Mouse (Mus musculus): ENCODE data around the gene Gapdhs. TPM values are rescaled to one million over a fixed set of nuclear protein-coding genes. Genes with fewer than 3 reads are reported as not detected.

The Gapdhs gene
- polyA plus RNA-seq, 1 experiment from 2014 or later = 0.30 TPM

GRCm38 (mm10) chr7:30782658-30783057 lies 39.2 kb upstream of the Gapdhs start:
- H3K27ac ChIP-seq (replicated peaks) = no peak overlapping the region
- no peak overlapping the region for H3K9ac ChIP-seq (ENCODE audit: low read length)
- WGBS = 63% methylated on average over 3 of the region's 3 CpGs
- no peak overlapping the region for H3K4me2 ChIP-seq (replicated peaks; ENCODE audit: low read depth)
- no peak for ATAC-seq (ENCODE audit: low FRiP score, low TSS enrichment)
- no peak overlapping the region for H3K4me3 ChIP-seq (ENCODE audit: low read depth, low read length)
- H3K36me3 ChIP-seq (ENCODE audit: control insufficient read depth, insufficient read depth, low read length) = no peaks in the 10 kb centered on the region
- H3K27me3 ChIP-seq (ENCODE audit: control insufficient read depth, insufficient read depth, low read length) = no peaks in the 10 kb centered on the region
- H3K4me1 ChIP-seq (replicated peaks; ENCODE audit: control insufficient read depth, insufficient read depth) = no peaks in the 10 kb centered on the region
- TF ChIP-seq CTCF (IDR thresholded peaks at IDR 0.05; ENCODE audit: low read depth) (no peak), EP300 (optimal IDR thresholded peaks at IDR 0.05) (no peak)
- DNase-seq (ENCODE audit: low spot score) = no peak
- no peaks in the 10 kb centered on the region for H3K9me3 ChIP-seq (ENCODE audit: control insufficient read depth, low read length)

- Histone ChIP-seq H3K36me3 (ENCODE audit: control insufficient read depth, insufficient read depth, low read length) (no peaks in the 10 kb centered on the region), H3K4me2 (replicated peaks; ENCODE audit: low read depth) (no peak overlapping the region), H3K27me3 (ENCODE audit: control insufficient read depth, insufficient read depth, low read length) (no peaks in the 10 kb centered on the region), H3K4me3 (ENCODE audit: low read depth, low read length) (no peak overlapping the region), H3K9me3 (ENCODE audit: control insufficient read depth, low read length) (no peaks in the 10 kb centered on the region), H3K9ac (ENCODE audit: low read length) (no peak overlapping the region), H3K4me1 (replicated peaks; ENCODE audit: control insufficient read depth, insufficient read depth) (no peaks in the 10 kb centered on the region), H3K27ac (replicated peaks) (no peak overlapping the region)
- no peak for DNase-seq (ENCODE audit: low spot score)
- no peak for ATAC-seq (ENCODE audit: low FRiP score, low TSS enrichment)
- no peak for TF ChIP-seq EP300 (optimal IDR thresholded peaks at IDR 0.05)
- TF ChIP-seq CTCF (IDR thresholded peaks at IDR 0.05; ENCODE audit: low read depth) = peak; percentile 70
- 66% methylated on average over 4 of the region's 4 CpGs for WGBS
Observed at GRCm38 (mm10) chr7:30781792-30782191, 38.3 kb upstream of the Gapdhs start.

GRCm38 (mm10) chr7:30777911-30778310 lies 34.4 kb upstream of the Gapdhs start:
- ATAC-seq (ENCODE audit: low FRiP score, low TSS enrichment) = no peak
- TF ChIP-seq EP300 (optimal IDR thresholded peaks at IDR 0.05) (no peak), CTCF (IDR thresholded peaks at IDR 0.05; ENCODE audit: low read depth) (no peak)
- Histone ChIP-seq H3K4me3 (ENCODE audit: low read depth, low read length) (no peak overlapping the region), H3K36me3 (ENCODE audit: control insufficient read depth, insufficient read depth, low read length) (no peaks in the 10 kb centered on the region), H3K9me3 (ENCODE audit: control insufficient read depth, low read length) (no peaks in the 10 kb centered on the region), H3K27ac (replicated peaks) (no peak overlapping the region), H3K27me3 (ENCODE audit: control insufficient read depth, insufficient read depth, low read length) (no peaks in the 10 kb centered on the region), H3K9ac (ENCODE audit: low read length) (no peak overlapping the region), H3K4me1 (replicated peaks; ENCODE audit: control insufficient read depth, insufficient read depth) (no peaks in the 10 kb centered on the region), H3K4me2 (replicated peaks; ENCODE audit: low read depth) (no peak overlapping the region)
- 86% methylated on average over 1 of the region's 1 CpGs for WGBS
- no peak for DNase-seq (ENCODE audit: low spot score)

- WGBS = 60% methylated on average over 7 of the region's 7 CpGs
- Histone ChIP-seq H3K9me3 (ENCODE audit: control insufficient read depth, low read length) (no peaks in the 10 kb centered on the region), H3K27ac (replicated peaks) (no peak overlapping the region), H3K36me3 (ENCODE audit: control insufficient read depth, insufficient read depth, low read length) (no peaks in the 10 kb centered on the region), H3K4me2 (replicated peaks; ENCODE audit: low read depth) (peak overlapping the region; percentile 27; the same call in 1 of the 2 replicates), H3K4me1 (replicated peaks; ENCODE audit: control insufficient read depth, insufficient read depth) (no peaks in the 10 kb centered on the region), H3K27me3 (ENCODE audit: control insufficient read depth, insufficient read depth, low read length) (no peaks in the 10 kb centered on the region), H3K9ac (ENCODE audit: low read length) (no peak overlapping the region), H3K4me3 (ENCODE audit: low read depth, low read length) (0 out of 2 replicates have a peak overlapping the region, but pooled peaks have one; percentile 6)
- no peak for ATAC-seq (ENCODE audit: low FRiP score, low TSS enrichment)
- no peak for DNase-seq (ENCODE audit: low spot score)
- no peak for TF ChIP-seq EP300 (optimal IDR thresholded peaks at IDR 0.05)
- TF ChIP-seq CTCF (IDR thresholded peaks at IDR 0.05; ENCODE audit: low read depth) = no peak
Observed at GRCm38 (mm10) chr7:30777081-30777579, 33.6 kb upstream of the Gapdhs start.

GRCm38 (mm10) chr7:30776104-30776503 lies 32.6 kb upstream of the Gapdhs start:
- Histone ChIP-seq H3K27ac (replicated peaks) (peak overlapping the region; percentile 65; the same call in 1 of the 2 replicates), H3K36me3 (ENCODE audit: control insufficient read depth, insufficient read depth, low read length) (no peaks in the 10 kb centered on the region), H3K9me3 (ENCODE audit: control insufficient read depth, low read length) (no peaks in the 10 kb centered on the region), H3K27me3 (ENCODE audit: control insufficient read depth, insufficient read depth, low read length) (no peaks in the 10 kb centered on the region), H3K9ac (ENCODE audit: low read length) (no peak overlapping the region), H3K4me1 (replicated peaks; ENCODE audit: control insufficient read depth, insufficient read depth) (no peaks in the 10 kb centered on the region), H3K4me2 (replicated peaks; ENCODE audit: low read depth) (no peak overlapping the region), H3K4me3 (ENCODE audit: low read depth, low read length) (peak overlapping the region; percentile 12)
- TF ChIP-seq CTCF (IDR thresholded peaks at IDR 0.05; ENCODE audit: low read depth) = no peak
- no peak for TF ChIP-seq EP300 (optimal IDR thresholded peaks at IDR 0.05)
- 49% methylated on average over 9 of the region's 9 CpGs for WGBS
- peak; percentile 54 for DNase-seq (ENCODE audit: low spot score)
- peak; percentile 64 for ATAC-seq (ENCODE audit: low FRiP score, low TSS enrichment)

GRCm38 (mm10) chr7:30769236-30769635 lies 25.8 kb upstream of the Gapdhs start:
- no peak for TF ChIP-seq EP300 (optimal IDR thresholded peaks at IDR 0.05)
- TF ChIP-seq CTCF (IDR thresholded peaks at IDR 0.05; ENCODE audit: low read depth) = no peak
- peak; percentile 74 for DNase-seq (ENCODE audit: low spot score)
- no peak overlapping the region for H3K4me2 ChIP-seq (replicated peaks; ENCODE audit: low read depth)

More at GRCm38 (mm10) chr7:30769236-30769635, 25.8 kb upstream of the Gapdhs start:
- H3K36me3 ChIP-seq (ENCODE audit: control insufficient read depth, insufficient read depth, low read length) = no peaks in the 10 kb centered on the region
- no peak overlapping the region for H3K4me3 ChIP-seq (ENCODE audit: low read depth, low read length)
- peak; percentile 70 for ATAC-seq (ENCODE audit: low FRiP score, low TSS enrichment)
- H3K9me3 ChIP-seq (ENCODE audit: control insufficient read depth, low read length) = no peaks in the 10 kb centered on the region
- H3K9ac ChIP-seq (ENCODE audit: low read length) = no peak overlapping the region
- 25% methylated on average over 9 of the region's 9 CpGs for WGBS
- H3K4me1 ChIP-seq (replicated peaks; ENCODE audit: control insufficient read depth, insufficient read depth) = no peaks in the 10 kb centered on the region
- no peaks in the 10 kb centered on the region for H3K27me3 ChIP-seq (ENCODE audit: control insufficient read depth, insufficient read depth, low read length)
- peak overlapping the region; percentile 35; the same call in 1 of the 2 replicates for H3K27ac ChIP-seq (replicated peaks)

Data from stomach, postnatal 0 days (tissue).